In genomic region chr11:114468394-114468793, GRCm38 (mm10) we compare ENCODE assay signal across 9 mouse cellular contexts.
A peak's percentile ranks its signal among the peaks of the same experiment; 100 is the strongest.
DNase-seq lines count a peak whose midpoint lies in the region; ATAC-seq lines count a peak whose summit lies in the region.
"Had no signal": no experiment of that assay in that cellular context is flagged by ENCODE, and none has a peak within 500 bp of the region (broad histone marks: within the 10 kb centered on the region; RNA-seq: fewer than 3 reads in every experiment).

No protein-coding gene starts in this region.

- no peak overlapping the region for H3K27ac ChIP-seq in hindbrain, embryonic 14.5 days

- no peaks in the 10 kb centered on the region for H3K27me3 ChIP-seq in hindbrain, embryonic 14.5 days (ENCODE audit: control insufficient read depth, insufficient read depth, low read length)
- H3K27me3 ChIP-seq: Patski had no signal

- peaks cover 55% of the 10 kb centered on the region for H3K4me1 ChIP-seq in hindbrain, embryonic 14.5 days (replicated peaks; ENCODE audit: control insufficient read depth, insufficient read depth, low read length)

- H3K4me3 ChIP-seq in hindbrain, embryonic 14.5 days (replicated peaks; ENCODE audit: low read length) = no peak overlapping the region

- no peaks in the 10 kb centered on the region for H3K9me3 ChIP-seq in hindbrain, embryonic 14.5 days (ENCODE audit: control insufficient read depth, low read length)

- H3K9ac ChIP-seq in hindbrain, embryonic 14.5 days = no peak overlapping the region

- H3K36me3 ChIP-seq in hindbrain, embryonic 14.5 days (replicated peaks; ENCODE audit: control insufficient read depth, insufficient read depth) = no peaks in the 10 kb centered on the region

- peak; percentile 46; the same call in 1 of the 2 replicates for ATAC-seq in hindbrain, embryonic 14.5 days (ENCODE audit: low FRiP score)
- ATAC-seq: Patski had no signal

- DNase-seq in adrenal gland, postnatal 14 days = peak; percentile 85
- peak; percentile 79 for DNase-seq in embryo, embryonic 10.5 days (ENCODE audit: low spot score)
- DNase-seq in gastrocnemius, postnatal 25 days = peak; percentile 73
- DNase-seq in hindbrain, embryonic 14.5 days (ENCODE audit: low spot score) = peak; percentile 80
- peak; percentile 59 to 70 for DNase-seq in layer of hippocampus, postnatal 14 days (ENCODE audit: low spot score in 2 of 2)
- DNase-seq in lung, postnatal 25 days (ENCODE audit: low spot score) = peak; percentile 88
- peak; percentile 37 for DNase-seq in right cerebral cortex, postnatal 25 days
- no peak for DNase-seq in thymus, postnatal 0 days (ENCODE audit: low spot score)

- WGBS in hindbrain, embryonic 14.5 days = 7% methylated on average over 8 of the region's 8 CpGs

- peak overlapping the region; percentile 16; the same call in 1 of the 2 replicates for H3K4me2 ChIP-seq in hindbrain, embryonic 14.5 days (replicated peaks)
